Mouse (Mus musculus) hindbrain, embryonic 15.5 days (tissue): ENCODE measurements around the gene Papss1. TPM values are rescaled to one million over a fixed set of nuclear protein-coding genes. Genes with fewer than 3 reads are reported as not detected.

Experiments
- polyA plus RNA-seq: library from polyadenylated mRNA; unstranded; fragments of >200 nt; fragmentation: Nextera tagmentation; extraction: Ambion mirVana; gene quantifications from 2 replicates; pipeline ENCODE4 v1.2.1, GENCODE M21; 2015

Gene Papss1
- polyA plus RNA-seq, 1 experiment from 2014 or later = 123 TPM

Other genes with a start within 250 kb of the Papss1 start
- gene Sgms2, start 73.4 kb upstream of the Papss1 start, polyA plus RNA-seq = 1.8 and 2.4 TPM in 2 replicates